Mouse (Mus musculus) kidney, adult 2 months (tissue): ENCODE results near the gene Adsl. TPM values are rescaled to one million over a fixed set of nuclear protein-coding genes. Genes with fewer than 3 reads are reported as not detected.
A peak's percentile ranks its signal among the peaks of the same experiment; 100 is the strongest.
"Not testable (repeated sequence)": the region's sequence is repeated elsewhere in the genome, so short reads cannot be mapped to it uniquely, and the experiment has no call there.

Experiments used
- DNase-seq: peaks from one replicate; pipeline ENCODE4 v3.0.0; 2021
- H3K27ac ChIP-seq: fragments of 200-500 bp; 2 replicates; pipeline ENCODE4 v1.5.1; 2012; ENCODE audit warnings: low read depth, low read length, control low read depth, inconsistent platforms; ENCODE audit not compliant: insufficient read depth
- H3K27me3 ChIP-seq: fragments of 200-500 bp; replicated peaks from 2 replicates; pipeline ENCODE4 v1.6.1; 2012; ENCODE audit warnings: mild to moderate bottlenecking, moderate library complexity, low read length, inconsistent platforms; ENCODE audit not compliant: control insufficient read depth, insufficient read depth
- H3K36me3 ChIP-seq: fragments of 200-500 bp; 2 replicates; pipeline ENCODE4 v1.6.1; 2012; ENCODE audit warnings: mild to moderate bottlenecking, moderate library complexity, low read length, inconsistent platforms; ENCODE audit not compliant: control insufficient read depth, insufficient read depth
- H3K4me1 ChIP-seq: fragments of 200-500 bp; 2 replicates; pipeline ENCODE4 v1.6.1; 2011; ENCODE audit warnings: low read length; ENCODE audit not compliant: control insufficient read depth, insufficient read depth
- H3K4me3 ChIP-seq: fragments of 200-500 bp; 2 replicates; pipeline ENCODE4 v1.5.1; 2011; ENCODE audit warnings: mild to moderate bottlenecking, low read depth, low read length, control low read depth; ENCODE audit not compliant: insufficient read depth
- CTCF ChIP-seq: fragments of 200-500 bp; conservative IDR thresholded peaks from 2 replicates; pipeline ENCODE4 v1.5.1; 2011; ENCODE audit warnings: low read depth, mild to moderate bottlenecking, control low read depth, low read length, moderate library complexity, mixed read lengths; ENCODE audit not compliant: insufficient read depth, insufficient read length
- POLR2A ChIP-seq: fragments of 200-500 bp; IDR thresholded peaks from one replicate; pipeline ENCODE4 v1.6.1; 2011; ENCODE audit warnings: low read depth, low read length, control low read depth
- WGBS: fragments of 180-500 bp; shearing (Covaris S2); methylation state at CpG from one replicate; pipeline ENCODE4 v1.1.7; 2018; 5-methylcytosine and 5-hydroxymethylcytosine counted together
- polyA plus RNA-seq: library from polyadenylated mRNA; depleted of rRNA; stranded (reverse); fragments of >200 nt; gene quantifications from 2 replicates; pipeline ENCODE4 v1.2.3, GENCODE M21; 2012; rRNA removed

Gene Adsl
- 71.2 and 83.9 TPM in 2 replicates for polyA plus RNA-seq

GRCm38 (mm10) chr15:80948145-80949135 lies at the start of gene Adsl:
Gene Adsl (plus strand): TSS chr15:80948490.
- under 1% methylated on average over 63 of the region's 63 CpGs for WGBS
- peaks cover 8% of the 10 kb centered on the region; the same call in 1 of the 2 replicates for H3K4me1 ChIP-seq
- DNase-seq: peak; percentile 92

GRCm38 (mm10) chr15:80899806-80900205 lies 48.5 kb upstream of the Adsl start:
- Histone ChIP-seq H3K36me3 (peaks cover 16% of the 10 kb centered on the region), H3K27me3 (no peaks in the 10 kb centered on the region), H3K4me3 (no peak overlapping the region), H3K4me1 (no peaks in the 10 kb centered on the region), H3K27ac (no peak overlapping the region)
- TF ChIP-seq POLR2A (no peak), CTCF (no peak)
- WGBS: 89% methylated on average over 2 of the region's 2 CpGs
- DNase-seq: no peak

More at GRCm38 (mm10) chr15:80948145-80949135, at the start of gene Adsl:
- TF ChIP-seq CTCF: peak; percentile 86
- no peak for TF ChIP-seq POLR2A
- H3K36me3 ChIP-seq: no peaks in the 10 kb centered on the region; the same call in 1 of the 2 replicates
- H3K4me3 ChIP-seq: peak within 1 kb of the TSS; percentile 78
- H3K27me3 ChIP-seq: no peaks in the 10 kb centered on the region
- H3K27ac ChIP-seq: peak within 1 kb of the TSS; percentile 89

GRCm38 (mm10) chr15:80901806-80902513 lies 46.3 kb upstream of the Adsl start:
- no peaks in the 10 kb centered on the region for H3K27me3 ChIP-seq
- H3K36me3 ChIP-seq: peaks cover 10% of the 10 kb centered on the region
- H3K4me1 ChIP-seq: no peaks in the 10 kb centered on the region
- TF ChIP-seq POLR2A: no peak
- TF ChIP-seq CTCF: no peak
- WGBS: 83% methylated on average over 6 of the region's 6 CpGs
- no peak for DNase-seq
- no peak overlapping the region for H3K27ac ChIP-seq
- H3K4me3 ChIP-seq: no peak overlapping the region

- not testable (repeated sequence) for H3K4me3 ChIP-seq, H3K27me3 ChIP-seq, H3K27ac ChIP-seq, H3K4me1 ChIP-seq, H3K36me3 ChIP-seq
- WGBS: 68% methylated on average over 6 of the region's 6 CpGs
- DNase-seq: peak; percentile 73
Measured at GRCm38 (mm10) chr15:80904776-80905175, 43.5 kb upstream of the Adsl start.

GRCm38 (mm10) chr15:80910183-80910582 lies 38.1 kb upstream of the Adsl start:
- DNase-seq: no peak
- TF ChIP-seq CTCF: no peak
- no peak for TF ChIP-seq POLR2A
- no peaks in the 10 kb centered on the region for H3K27me3 ChIP-seq
- no peaks in the 10 kb centered on the region for H3K4me1 ChIP-seq
- 96% methylated on average over 3 of the region's 3 CpGs for WGBS
- no peaks in the 10 kb centered on the region; the same call in none of the 2 replicates for H3K36me3 ChIP-seq
- no peak overlapping the region for H3K4me3 ChIP-seq
- no peak overlapping the region for H3K27ac ChIP-seq

GRCm38 (mm10) chr15:80910790-80911531 lies 37.3 kb upstream of the Adsl start:
- no peak for DNase-seq
- H3K36me3 ChIP-seq: no peaks in the 10 kb centered on the region; the same call in none of the 2 replicates
- TF ChIP-seq POLR2A (no peak), CTCF (no peak)
- H3K27me3 ChIP-seq: no peaks in the 10 kb centered on the region
- H3K27ac ChIP-seq: no peak overlapping the region
- WGBS: 78% methylated on average over 4 of the region's 4 CpGs
- H3K4me3 ChIP-seq: no peak overlapping the region
- H3K4me1 ChIP-seq: no peaks in the 10 kb centered on the region

- Histone ChIP-seq H3K36me3 (peaks cover 4% of the 10 kb centered on the region), H3K4me1 (no peaks in the 10 kb centered on the region), H3K27ac (no peak overlapping the region), H3K4me3 (no peak overlapping the region), H3K27me3 (no peaks in the 10 kb centered on the region)
- no peak for TF ChIP-seq CTCF
- no peak for TF ChIP-seq POLR2A
- 55% methylated on average over 3 of the region's 3 CpGs for WGBS
- no peak for DNase-seq
Measured at GRCm38 (mm10) chr15:80912175-80912574, 36.1 kb upstream of the Adsl start.
